Mouse (Mus musculus) bone marrow macrophage, adult 2 months (primary cell): ENCODE results near the gene Itpk1.

Source experiments
- CTCF ChIP-seq: IDR thresholded peaks from 2 replicates; pipeline ENCODE4 v1.5.1; 2012; ENCODE audit warnings: low read depth, mild to moderate bottlenecking, low read length, moderate library complexity
- POLR2A ChIP-seq: IDR thresholded peaks from 2 replicates; pipeline ENCODE4 v1.6.1; 2012; ENCODE audit warnings: mild to moderate bottlenecking, low read depth, low read length, borderline replicate concordance

DNA sequence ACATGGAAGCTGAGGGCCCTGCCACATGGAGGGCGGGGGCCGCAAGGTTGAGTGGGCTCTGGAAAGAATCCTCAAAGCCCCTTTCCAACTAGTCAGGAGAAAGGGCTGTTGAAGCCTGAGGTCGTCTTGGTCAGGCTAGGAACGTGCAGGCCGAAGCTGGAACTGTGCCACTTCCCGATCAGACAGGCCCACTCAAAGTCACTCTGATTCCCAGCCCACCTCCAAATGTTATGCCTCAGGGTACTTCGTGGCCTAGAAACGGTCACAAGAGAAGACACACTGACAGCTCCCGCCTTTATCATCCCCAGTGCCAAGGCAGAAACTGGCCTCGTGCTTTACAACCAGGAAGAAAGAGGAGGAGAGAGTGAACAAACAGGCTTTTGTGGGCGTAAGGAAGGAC, 122.3 kb downstream of the Itpk1 start:
- TF ChIP-seq POLR2A (no peak), CTCF (no peak)
